Mouse (Mus musculus) lung, postnatal 14 days (tissue): Measurements from ENCODE around the gene Olfr767.
"Not testable (repeated sequence)": the region's sequence is repeated elsewhere in the genome, so short reads cannot be mapped to it uniquely, and the experiment has no call there.

Source experiments
- DNase-seq: peaks from one replicate; pipeline ENCODE4 v3.0.0; 2021

Olfr767 gene

DNA sequence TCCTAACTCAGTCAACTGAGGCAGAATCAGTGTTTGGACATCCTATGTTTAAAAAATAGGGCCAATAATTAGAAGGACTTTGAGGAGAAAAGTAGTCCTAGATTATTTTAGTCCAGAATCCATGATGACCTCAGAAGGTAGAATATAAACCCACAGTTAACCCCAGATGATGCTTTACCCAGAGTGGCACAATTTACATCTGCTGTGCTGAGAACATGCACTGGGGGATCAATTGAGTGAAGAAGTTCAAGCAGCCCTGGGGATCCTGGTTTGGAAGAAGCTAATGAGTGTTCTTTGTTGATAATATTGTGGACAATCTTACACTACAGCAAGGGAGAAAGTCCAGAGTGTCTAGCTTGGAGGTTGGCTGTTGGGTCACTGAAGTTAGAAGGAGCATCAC, at the start of gene Olfr767:
TSS of gene Olfr767 (minus strand) at position 101 of the 400 bp plus-strand sequence.
- DNase-seq: not testable (repeated sequence)

DNA sequence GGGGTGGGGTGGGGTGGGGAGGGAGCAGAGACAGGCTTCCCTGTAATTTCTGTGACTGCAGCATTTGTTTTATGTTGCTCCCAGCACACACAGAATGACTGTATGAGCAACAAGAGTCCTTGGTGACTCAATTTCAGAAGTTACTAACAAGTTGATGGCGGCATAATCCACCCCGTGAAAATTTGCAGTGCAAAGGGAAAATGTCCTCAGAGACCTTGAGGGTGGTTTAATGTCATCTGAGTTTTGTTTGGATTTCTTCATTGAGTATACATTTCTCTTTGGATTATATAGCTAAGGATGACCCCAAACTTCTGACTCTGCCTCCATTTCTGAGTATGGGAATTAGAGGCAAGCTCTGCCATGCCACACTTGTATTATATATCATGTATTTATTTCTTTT, 35.1 kb upstream of the Olfr767 start, which contains the start of gene Olfr769:
TSS of gene Olfr769 (minus strand) at position 101 of the 400 bp plus-strand sequence.
- no peak for DNase-seq

GRCm38 (mm10) chr10:129115146-129115545, 32.4 kb upstream of the Olfr767 start:
- DNase-seq: no peak

DNA sequence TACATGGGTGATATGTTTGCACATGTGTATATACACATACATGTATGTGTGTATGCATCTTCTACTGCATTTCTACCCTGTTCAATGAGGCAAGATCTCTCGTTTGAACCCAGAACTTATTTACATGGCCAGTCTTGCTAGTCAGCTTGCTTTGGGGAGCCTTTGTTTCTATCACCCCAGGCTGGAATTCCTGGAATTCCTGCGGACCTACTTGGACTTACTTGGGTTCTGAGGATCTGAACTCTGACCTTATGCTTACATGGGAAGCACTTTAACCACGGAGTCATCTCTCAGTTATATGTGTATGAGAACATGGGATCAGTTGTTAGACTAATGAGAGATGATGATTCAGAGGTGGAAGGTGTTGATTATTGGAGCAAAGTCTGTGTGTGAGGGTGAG, 18.5 kb upstream of the Olfr767 start:
- no peak for DNase-seq

GRCm38 (mm10) chr10:129099275-129099674, 16.6 kb upstream of the Olfr767 start, which contains the start of gene Olfr768:
Olfr768 (minus strand) TSS chr10:129099375.
- DNase-seq: no peak

DNA sequence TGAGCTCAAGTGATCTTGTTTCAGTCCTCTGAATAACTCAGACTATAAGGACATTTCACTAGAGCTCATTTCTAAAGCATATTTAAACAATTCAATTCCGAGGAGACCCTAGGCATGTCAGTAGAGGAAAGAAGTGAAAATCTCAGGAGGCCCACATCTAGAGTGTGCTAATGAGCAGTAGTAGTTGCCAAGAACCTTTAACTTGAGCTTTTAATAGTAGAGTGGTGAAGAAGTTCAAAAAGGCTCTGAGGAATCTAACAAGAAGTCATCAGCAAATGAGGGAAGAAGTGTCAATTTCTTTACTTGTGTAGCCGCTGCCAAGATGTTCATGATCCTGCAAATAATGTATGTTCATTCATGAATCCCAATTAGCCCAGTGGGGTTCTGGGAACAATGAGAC, 13.8 kb downstream of the Olfr767 start, which contains the start of gene Olfr766-ps1:
TSS of gene Olfr766-ps1 (minus strand) at position 101 of the 400 bp plus-strand sequence.
- DNase-seq: no peak

GRCm38 (mm10) chr10:129049898-129050297, 32.8 kb downstream of the Olfr767 start, which contains the start of gene Olfr765:
Olfr765 (minus strand) TSS chr10:129049998.
- not testable (repeated sequence) for DNase-seq

GRCm38 (mm10) chr10:129039796-129040195, 42.9 kb downstream of the Olfr767 start, which contains the start of gene Olfr764-ps1:
Olfr764-ps1 (minus strand) TSS chr10:129039896.
- DNase-seq: no peak

GRCm38 (mm10) chr10:129028343-129028742, 54.4 kb downstream of the Olfr767 start:
- no peak for DNase-seq

- peak; percentile 20 for DNase-seq
These were observed 56.6 kb downstream of the Olfr767 start for GRCm38 (mm10) chr10:129026018-129026662.
